Mouse (Mus musculus) ovary, adult 18-20 months (tissue): ENCODE data around the gene B4galt3.
"Not testable (repeated sequence)": the region's sequence is repeated elsewhere in the genome, so short reads cannot be mapped to it uniquely, and the experiment has no call there.

Experiments used
- DNase-seq: peaks from one replicate; pipeline ENCODE4 v3.0.0; 2022; ENCODE audit warnings: low spot score, mixed read lengths

B4galt3 gene

GRCm38 (mm10) chr1:171240911-171241310 lies 29.2 kb upstream of the B4galt3 start:
- no peak for DNase-seq

GRCm38 (mm10) chr1:171241952-171242351 lies 28.2 kb upstream of the B4galt3 start:
- not testable (repeated sequence) for DNase-seq

GRCm38 (mm10) chr1:171245353-171245752 lies 24.8 kb upstream of the B4galt3 start:
- DNase-seq: no peak

- peak; percentile 96 for DNase-seq
Measured at GRCm38 (mm10) chr1:171246709-171247452, 23.2 kb upstream of the B4galt3 start.

- DNase-seq: no peak
Measured at GRCm38 (mm10) chr1:171247453-171247841, 22.7 kb upstream of the B4galt3 start.

DNA sequence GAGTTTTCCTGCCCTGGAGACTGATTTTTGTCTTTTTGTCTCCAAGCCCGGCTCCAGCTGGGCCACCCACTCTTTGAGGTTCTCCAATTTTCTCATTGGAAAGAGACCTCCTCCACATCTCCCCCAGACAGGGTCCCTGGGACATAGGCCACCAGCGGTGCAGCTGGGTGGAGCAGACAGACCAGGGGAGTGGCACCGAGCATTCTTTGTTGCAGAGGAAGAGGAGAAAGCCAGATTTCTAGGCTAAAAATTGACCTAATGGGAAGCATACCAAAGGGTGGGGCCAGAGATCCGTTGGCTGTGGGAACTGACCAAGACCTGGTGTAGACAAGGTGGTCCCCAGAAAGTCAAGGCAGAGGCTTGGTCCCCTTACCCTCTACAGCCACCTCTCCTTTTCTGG lies 22.2 kb upstream of the B4galt3 start:
- DNase-seq: no peak

DNA sequence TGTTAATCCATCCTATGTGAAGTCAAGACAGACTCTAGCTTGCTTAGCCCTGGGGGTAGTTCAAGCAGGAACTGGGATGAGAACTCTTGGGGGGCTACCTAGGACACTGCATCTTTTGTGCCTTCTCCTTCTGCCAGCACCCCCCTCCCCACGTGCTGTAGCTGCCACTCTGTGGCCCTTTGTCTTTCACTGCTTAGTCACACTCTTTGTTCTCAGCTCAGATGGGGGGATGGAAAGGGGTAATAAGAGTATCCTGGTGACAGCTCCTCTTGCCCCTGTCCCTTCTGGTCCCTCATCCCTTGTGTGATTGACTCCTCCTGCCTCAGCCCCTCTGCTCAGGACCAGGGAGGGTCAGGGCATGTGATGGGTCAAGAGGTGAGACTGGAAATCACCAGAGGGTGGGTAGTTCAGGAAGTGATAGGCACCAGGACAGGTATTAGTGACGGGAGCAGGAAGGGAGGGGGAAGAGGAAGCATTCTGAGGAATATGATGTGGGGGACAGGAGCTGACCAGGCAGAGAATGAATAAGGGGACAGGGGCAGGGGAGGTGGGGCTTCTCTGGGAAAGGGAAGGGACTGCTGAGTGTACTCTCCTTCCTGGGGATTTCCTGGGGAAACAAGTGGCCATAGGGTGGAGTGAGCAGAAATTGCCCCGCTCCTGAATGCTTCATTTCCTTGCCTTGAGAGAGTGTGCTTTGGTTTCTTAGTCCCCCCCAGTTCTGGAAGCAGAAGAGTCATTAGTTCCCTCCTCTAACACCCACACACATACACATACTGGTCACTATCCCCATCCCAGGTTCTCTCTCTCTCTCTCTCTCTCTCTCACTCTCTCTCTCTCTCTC lies 21.5 kb upstream of the B4galt3 start:
- no peak for DNase-seq

GRCm38 (mm10) chr1:171249913-171250600 lies 20.1 kb upstream of the B4galt3 start, which contains the start of gene Adamts4:
Gene Adamts4 (plus strand): TSS chr1:171250421.
- no peak for DNase-seq

DNA sequence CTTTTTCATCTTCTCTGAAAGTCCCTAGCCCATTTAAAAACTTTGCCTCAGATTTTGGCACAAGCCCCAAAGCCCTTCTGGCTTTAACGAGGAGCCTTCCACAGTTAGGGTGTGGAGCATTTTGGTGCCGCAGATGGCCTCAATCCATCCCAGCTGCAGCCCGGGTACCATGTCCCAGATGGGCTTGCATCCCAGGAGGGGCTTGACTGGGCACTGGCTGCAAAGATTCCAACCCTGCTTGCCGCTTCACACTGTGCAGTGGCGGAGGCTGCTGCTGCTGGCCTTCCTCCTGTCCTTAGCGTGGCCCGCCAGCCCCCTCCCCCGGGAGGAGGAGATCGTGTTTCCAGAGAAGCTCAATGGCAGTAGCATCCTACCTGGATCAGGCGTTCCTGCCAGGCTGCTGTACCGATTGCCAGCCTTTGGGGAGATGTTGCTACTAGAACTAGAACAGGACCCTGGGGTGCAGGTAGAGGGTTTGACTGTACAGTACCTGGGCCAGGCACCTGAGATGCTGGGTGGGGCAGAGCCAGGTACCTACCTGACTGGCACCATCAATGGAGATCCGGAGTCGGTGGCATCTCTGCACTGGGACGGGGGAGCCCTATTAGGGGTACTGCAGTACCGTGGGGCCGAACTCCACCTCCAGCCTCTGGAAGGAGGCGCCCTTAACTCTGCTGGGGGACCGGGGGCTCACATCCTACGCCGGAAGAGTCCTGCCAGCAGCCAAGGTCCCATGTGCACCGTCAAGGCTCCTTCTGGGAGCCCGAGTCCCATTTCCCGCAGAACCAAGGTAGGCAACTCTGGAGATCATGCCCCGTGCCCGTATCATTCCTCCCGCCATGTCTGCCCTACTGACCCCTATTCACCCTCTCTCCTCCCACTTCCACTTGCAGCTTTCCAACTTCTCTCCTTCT lies 19.2 kb upstream of the B4galt3 start, which contains the start of gene Ndufs2:
TSS of gene Ndufs2 (minus strand) at position 709 of the 914 bp plus-strand sequence.
- no peak for DNase-seq

- no peak for DNase-seq
Measured at GRCm38 (mm10) chr1:171251594-171252324, 18.4 kb upstream of the B4galt3 start.

GRCm38 (mm10) chr1:171252415-171252814 lies 17.7 kb upstream of the B4galt3 start:
- DNase-seq: no peak

DNA sequence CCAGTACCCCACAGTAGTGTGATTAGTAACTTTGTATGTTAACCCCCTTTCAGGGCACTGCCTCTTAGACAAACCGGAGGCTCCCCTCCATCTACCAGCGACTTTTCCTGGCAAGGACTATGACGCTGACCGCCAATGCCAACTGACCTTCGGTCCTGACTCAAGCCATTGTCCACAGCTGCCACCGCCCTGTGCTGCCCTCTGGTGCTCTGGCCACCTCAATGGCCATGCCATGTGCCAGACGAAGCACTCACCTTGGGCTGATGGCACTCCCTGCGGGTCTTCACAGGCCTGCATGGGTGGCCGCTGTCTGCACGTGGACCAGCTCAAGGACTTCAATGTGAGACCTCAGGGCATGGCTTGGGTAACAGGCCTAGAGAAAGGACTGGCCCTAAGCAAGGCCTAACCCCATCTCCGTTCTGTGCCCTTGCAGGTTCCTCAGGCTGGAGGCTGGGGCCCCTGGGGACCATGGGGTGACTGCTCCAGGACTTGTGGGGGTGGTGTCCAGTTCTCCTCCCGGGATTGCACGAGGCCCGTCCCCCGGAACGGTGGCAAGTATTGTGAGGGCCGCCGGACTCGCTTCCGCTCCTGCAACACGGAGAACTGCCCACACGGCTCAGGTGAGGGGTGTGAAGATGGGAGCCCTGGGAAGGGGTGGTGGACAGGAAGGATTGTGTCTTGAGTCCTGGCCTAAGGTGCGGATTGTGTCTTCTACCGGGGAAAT lies 13.9 kb upstream of the B4galt3 start:
- no peak for DNase-seq

DNA sequence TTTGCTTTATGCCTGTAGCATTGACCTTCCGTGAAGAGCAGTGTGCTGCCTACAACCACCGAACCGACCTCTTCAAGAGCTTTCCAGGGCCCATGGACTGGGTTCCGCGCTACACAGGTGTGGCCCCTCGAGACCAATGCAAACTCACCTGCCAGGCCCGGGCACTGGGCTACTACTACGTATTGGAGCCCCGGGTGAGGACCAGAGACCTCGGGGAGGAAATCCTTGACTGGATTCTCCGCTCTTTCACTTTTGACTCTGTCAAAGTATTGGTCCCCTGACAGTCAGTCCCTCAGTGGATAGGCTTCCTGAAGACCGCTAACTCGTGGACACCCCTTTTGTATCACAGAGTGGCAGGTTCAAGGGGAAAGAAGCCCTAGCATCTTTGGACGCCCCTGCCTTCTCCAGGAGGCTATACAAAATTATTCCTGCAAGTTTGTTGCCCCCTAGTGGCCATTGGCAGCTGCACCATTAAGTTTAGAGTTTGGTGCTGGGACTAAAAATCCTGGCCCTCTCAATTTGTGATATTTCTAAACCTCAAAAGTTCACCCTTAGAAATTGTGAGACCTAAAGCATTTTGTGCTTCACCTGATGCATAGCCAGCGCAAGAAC lies 13.1 kb upstream of the B4galt3 start:
- no peak for DNase-seq

DNA sequence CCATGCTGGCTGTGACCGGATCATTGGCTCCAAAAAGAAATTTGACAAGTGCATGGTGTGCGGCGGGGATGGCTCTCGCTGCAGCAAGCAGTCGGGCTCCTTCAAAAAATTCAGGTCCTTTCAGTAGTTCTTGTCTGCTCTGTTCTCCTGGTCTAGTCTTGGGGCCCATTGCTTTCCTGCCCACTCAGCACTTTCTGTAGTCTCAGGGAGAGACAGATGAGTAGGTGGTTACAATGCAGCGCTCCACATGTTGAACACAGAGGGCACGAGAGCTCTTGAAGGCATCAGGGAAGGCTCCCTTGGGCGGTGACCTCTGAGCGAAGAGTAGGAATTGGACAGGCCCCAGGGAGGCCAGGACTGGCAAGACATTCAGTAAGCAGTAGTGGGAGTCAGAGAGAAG lies 12.3 kb upstream of the B4galt3 start:
- no peak for DNase-seq

- DNase-seq: no peak
Measured at GRCm38 (mm10) chr1:171258921-171259320, 11.2 kb upstream of the B4galt3 start.

DNA sequence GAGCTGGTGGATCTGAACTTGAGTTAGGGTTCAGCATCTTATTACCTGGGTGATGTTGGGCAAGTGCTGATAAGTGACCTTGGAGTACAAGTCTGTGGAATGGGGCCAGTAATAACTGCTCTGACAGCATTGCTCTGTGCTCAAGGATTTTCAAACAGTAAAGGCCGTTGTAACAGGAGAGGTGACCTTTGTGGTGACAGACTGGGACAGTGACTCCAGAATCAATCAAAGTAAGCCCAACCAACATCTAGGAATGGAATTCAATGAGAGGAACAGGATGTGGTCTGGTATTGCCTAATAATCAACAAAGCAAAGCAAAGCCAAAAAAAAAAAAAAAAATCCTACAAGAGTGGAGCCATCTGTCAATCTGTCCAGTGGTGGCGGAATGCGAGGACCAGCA lies 9.8 kb upstream of the B4galt3 start:
- DNase-seq: no peak

- DNase-seq: peak; percentile 75
Measured at GRCm38 (mm10) chr1:171262594-171263130, 7.5 kb upstream of the B4galt3 start.

DNA sequence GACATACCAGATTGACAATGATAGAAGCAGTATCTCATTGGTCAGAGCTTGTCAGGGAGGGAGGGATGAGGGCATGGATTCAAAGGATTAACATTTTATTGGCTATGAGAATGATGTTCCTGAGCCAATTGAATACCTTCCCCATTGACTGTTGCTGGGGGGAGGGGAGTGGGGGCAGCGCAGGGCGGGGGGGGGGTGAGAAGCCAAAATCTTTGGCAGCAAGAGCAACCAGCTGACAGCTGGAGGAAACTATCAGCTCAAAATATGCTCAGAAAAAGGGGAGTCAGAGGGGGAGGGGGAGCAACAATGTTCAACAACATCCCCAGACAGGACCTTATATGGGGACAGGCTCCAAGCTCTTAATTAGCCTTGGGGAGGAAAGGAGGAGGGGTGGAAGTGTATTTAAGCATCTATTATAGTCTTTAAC lies 6.9 kb upstream of the B4galt3 start:
- DNase-seq: no peak
